Comparison of ENCODE assay signal across 23 mouse cellular contexts in genomic region chr14:77526262-77526661, GRCm38 (mm10).
DNase-seq lines count a peak whose midpoint lies in the region; ATAC-seq lines count a peak whose summit lies in the region.
"Had no signal": no experiment of that assay in that cellular context is flagged by ENCODE, and none has a peak within 500 bp of the region (broad histone marks: within the 10 kb centered on the region; RNA-seq: fewer than 3 reads in every experiment).

No protein-coding gene starts in this region.

- peak; percentile 40 for DNase-seq in heart, adult 11 months
- no peak for DNase-seq in heart, postnatal 25 days (ENCODE audit: low spot score)
- no peak for DNase-seq in lung, postnatal 25 days (ENCODE audit: low spot score)
- DNase-seq in ovary, postnatal 36 days (ENCODE audit: low spot score): no peak
- DNase-seq in natural killer cell, adult 2 months (ENCODE audit: low spot score in 2 of 2): no peak
- DNase-seq: adrenal gland, postnatal 10 days; adrenal gland, postnatal 36 days; B cell, adult 2 months; cerebellum, adult 11 months; cerebellum, adult 2 months; cerebellum, adult 9-11 months; cerebellum, postnatal 25 days; embryo, embryonic 11 days; gastrocnemius, adult 2 months; gastrocnemius, postnatal 14 days; heart, adult 2 months; heart, postnatal 14 days had no signal

- intact Hi-C loops in heart, postnatal 25 days (cut with DNase I): no loop called here

- ATAC-seq in common myeloid progenitor, adult 5-6 weeks (replicated peaks; ENCODE audit: low read depth, poor library complexity, severe bottlenecking): peak; percentile 54
- ATAC-seq in megakaryocyte, adult 5-6 weeks (ENCODE audit: poor library complexity, severe bottlenecking): peak; percentile 80
- peak; percentile 56; the same call in 1 of the 2 replicates for ATAC-seq in neutrophil, adult 5-6 weeks (ENCODE audit: extremely low read depth, insufficient number of reproducible peaks, low FRiP score, poor library complexity, severe bottlenecking)
- ATAC-seq: forebrain, embryonic 13.5 days; forebrain, embryonic 16.5 days; Patski had no signal
